Mouse (Mus musculus) T-helper 17 cell (primary cell): ENCODE measurements around the gene Glod4.

Source experiments
- in situ Hi-C, 2 experiments: fragments of 300-600 bp; cut with MboI, MseI; formaldehyde crosslinking; loops; 1 replicate in 1 of 2; 2 replicates in 1 of 2; pipeline ENCODE4 v1.15.1; 2025; ENCODE audit warnings: high pct_unique_total_duplicates in 2 of 2

Glod4 gene

GRCm38 (mm10) chr11:76242901-76243810 lies at the start of gene Glod4, which contains the start of gene Mrm3:
TSS of gene Glod4 (minus strand) at chr11:76243725.
TSS of gene Mrm3 (plus strand) at chr11:76243715.
- in situ Hi-C loops, result no loop called here

- in situ Hi-C loops, result no loop called here
These were observed 49.3 kb upstream of the Glod4 start for GRCm38 (mm10) chr11:76292831-76293230.

- in situ Hi-C loops, result no loop called here
These were observed 48.9 kb upstream of the Glod4 start for GRCm38 (mm10) chr11:76292398-76292797.

GRCm38 (mm10) chr11:76291960-76292359 lies 48.4 kb upstream of the Glod4 start:
- in situ Hi-C loops, result no loop called here

GRCm38 (mm10) chr11:76290367-76290766 lies 46.8 kb upstream of the Glod4 start:
- in situ Hi-C loops, result no loop called here

GRCm38 (mm10) chr11:76288645-76289044 lies 45.1 kb upstream of the Glod4 start:
- in situ Hi-C loops, result no loop called here

GRCm38 (mm10) chr11:76287301-76287700 lies 43.8 kb upstream of the Glod4 start:
- in situ Hi-C loops, result no loop called here

- in situ Hi-C loops, result no loop called here
These were observed 43.1 kb upstream of the Glod4 start for GRCm38 (mm10) chr11:76286534-76287126.

- in situ Hi-C loops, result no loop called here
These were observed 42.0 kb upstream of the Glod4 start for GRCm38 (mm10) chr11:76285431-76286075.

GRCm38 (mm10) chr11:76283841-76284240 lies 40.3 kb upstream of the Glod4 start:
- in situ Hi-C loops, result no loop called here

GRCm38 (mm10) chr11:76279971-76280370 lies 36.4 kb upstream of the Glod4 start:
- in situ Hi-C loops, result no loop called here

GRCm38 (mm10) chr11:76278960-76279852 lies 35.7 kb upstream of the Glod4 start:
- in situ Hi-C loops, result no loop called here

GRCm38 (mm10) chr11:76272440-76272839 lies 28.9 kb upstream of the Glod4 start:
- in situ Hi-C loops, result no loop called here

GRCm38 (mm10) chr11:76268521-76269065 lies 25.1 kb upstream of the Glod4 start:
- in situ Hi-C loops, result no loop called here

GRCm38 (mm10) chr11:76268001-76268459 lies 24.5 kb upstream of the Glod4 start:
- in situ Hi-C loops, result no loop called here

GRCm38 (mm10) chr11:76267550-76267949 lies 24.0 kb upstream of the Glod4 start:
- in situ Hi-C loops, result no loop called here

- in situ Hi-C loops, result loop anchor here in 1 of 2 experiments (5.0 kb wide), 1 partner anchor 95 kb away; no protein-coding TSS in a partner anchor
These were observed 19.3 kb upstream of the Glod4 start for GRCm38 (mm10) chr11:76262611-76263351.

- in situ Hi-C loops, result loop anchor here in 1 of 2 experiments (5.0 kb wide), 1 partner anchor 96 kb away; no protein-coding TSS in a partner anchor
These were observed 17.7 kb upstream of the Glod4 start for GRCm38 (mm10) chr11:76261224-76261623.

- in situ Hi-C loops, result loop anchor here in 1 of 2 experiments (5.0 kb wide), 1 partner anchor 97 kb away; no protein-coding TSS in a partner anchor
These were observed 16.9 kb upstream of the Glod4 start for GRCm38 (mm10) chr11:76260208-76261050.
